Mouse (Mus musculus) heart, embryonic 11.5 days (tissue): ENCODE measurements around the gene Pard6b. TPM values are rescaled to one million over a fixed set of nuclear protein-coding genes. Genes with fewer than 3 reads are reported as not detected.

Experiments used
- ATAC-seq: fragments of 200-750 bp; cut with Nextera tagmentation; replicated peaks from 2 replicates; pipeline ENCODE4 v1.8.0; 2017; ENCODE audit warnings: moderate library complexity; ENCODE audit not compliant: insufficient number of reproducible peaks, low FRiP score, low TSS enrichment
- H3K27ac ChIP-seq: fragments of 300-500 bp; sonication (generic); 2 replicates; pipeline ENCODE4 v1.5.1; 2014; ENCODE audit warnings: mild to moderate bottlenecking, low read depth, low read length
- H3K27me3 ChIP-seq: fragments of 300-500 bp; sonication (generic); 2 replicates; pipeline ENCODE4 v1.6.1; 2014; ENCODE audit warnings: mild to moderate bottlenecking, low read length, mixed read lengths; ENCODE audit not compliant: control insufficient read depth, insufficient read depth
- H3K36me3 ChIP-seq: fragments of 300-500 bp; sonication (generic); 2 replicates; pipeline ENCODE4 v1.6.1; 2014; ENCODE audit warnings: mild to moderate bottlenecking, low read length, moderate library complexity, mixed read lengths; ENCODE audit not compliant: control insufficient read depth, insufficient read depth
- H3K4me1 ChIP-seq: fragments of 300-500 bp; sonication (generic); 2 replicates; pipeline ENCODE4 v1.6.1; 2014; ENCODE audit warnings: low read length; ENCODE audit not compliant: control insufficient read depth, insufficient read depth
- H3K4me2 ChIP-seq: fragments of 300-500 bp; sonication (generic); 2 replicates; pipeline ENCODE4 v1.6.1; 2014; ENCODE audit warnings: mild to moderate bottlenecking, moderate library complexity
- H3K4me3 ChIP-seq: fragments of 300-500 bp; sonication (generic); 2 replicates; pipeline ENCODE4 v1.5.1; 2014; ENCODE audit warnings: low read depth, low read length
- H3K9ac ChIP-seq: fragments of 300-500 bp; sonication (generic); 2 replicates; pipeline ENCODE4 v1.6.1; 2014; ENCODE audit warnings: mild to moderate bottlenecking, low read depth, low read length, moderate library complexity
- H3K9me3 ChIP-seq: fragments of 300-500 bp; sonication (generic); replicated peaks from 2 replicates; pipeline ENCODE4 v1.6.1; 2016; ENCODE audit warnings: low read length; ENCODE audit not compliant: control insufficient read depth
- WGBS: fragments of 180-500 bp; shearing (Covaris S2); extraction: QIAGEN DNeasy Blood & Tissue Kit; methylation state at CpG from one replicate; pipeline ENCODE4 v1.1.7; 2014; ENCODE audit not compliant: insufficient replicate concordance; 5-methylcytosine and 5-hydroxymethylcytosine counted together
- polyA plus RNA-seq: library from polyadenylated mRNA; unstranded; fragments of >200 nt; fragmentation: Nextera tagmentation; extraction: Ambion mirVana; gene quantifications from 2 replicates; pipeline ENCODE4 v1.2.1, GENCODE M21; 2014

The Pard6b gene
- polyA plus RNA-seq, 1 experiment from 2014 or later: 8.9 TPM

DNA sequence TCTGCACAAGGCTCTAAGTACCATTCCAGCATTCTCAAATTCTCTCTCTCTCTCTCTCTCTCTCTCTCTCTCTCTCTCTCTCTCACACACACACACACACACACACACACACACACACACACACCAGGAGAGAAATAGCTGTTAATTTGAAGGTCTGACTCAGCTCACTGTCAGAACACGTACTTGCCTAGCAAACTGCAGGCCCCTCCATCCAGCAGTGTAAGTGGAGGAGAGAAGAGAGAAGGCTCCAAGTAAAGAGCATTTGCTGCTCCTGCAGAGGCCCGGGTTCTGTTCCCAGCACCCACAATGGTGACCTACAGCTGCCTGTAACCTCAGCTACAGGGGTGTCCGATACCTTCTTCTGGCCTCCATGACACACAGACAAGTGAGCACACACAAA lies 37.7 kb downstream of the Pard6b start:
- Histone ChIP-seq H3K27me3 (no peaks in the 10 kb centered on the region), H3K9me3 (no peaks in the 10 kb centered on the region), H3K4me1 (peaks cover 9% of the 10 kb centered on the region), H3K4me3 (no peak overlapping the region), H3K36me3 (no peaks in the 10 kb centered on the region), H3K9ac (no peak overlapping the region), H3K27ac (no peak overlapping the region), H3K4me2 (no peak overlapping the region)
- ATAC-seq: no peak
- 72% methylated on average over 3 of the region's 3 CpGs for WGBS

DNA sequence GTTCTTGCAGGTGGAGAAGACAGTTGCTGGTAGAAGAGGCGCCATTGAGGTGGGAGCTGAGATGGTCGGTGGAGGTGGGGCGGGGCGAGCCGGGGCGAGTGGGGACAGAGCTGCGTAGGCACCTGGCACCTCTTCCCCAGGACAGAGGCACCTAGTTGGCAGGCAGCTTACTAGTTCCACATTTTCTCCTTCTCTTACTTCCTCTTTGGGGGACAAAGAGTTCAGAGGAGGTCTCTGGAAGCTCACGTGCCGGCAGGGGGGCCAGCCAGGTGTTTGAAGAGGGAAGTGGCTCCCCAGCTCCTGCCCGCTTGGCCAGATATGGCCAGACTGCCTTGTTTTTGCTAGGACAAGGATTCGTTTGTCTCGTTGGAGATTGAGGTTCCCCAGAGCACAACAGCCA lies 38.3 kb downstream of the Pard6b start:
- Histone ChIP-seq H3K9ac (no peak overlapping the region), H3K4me1 (peaks cover 12% of the 10 kb centered on the region), H3K36me3 (no peaks in the 10 kb centered on the region), H3K4me3 (no peak overlapping the region), H3K9me3 (no peaks in the 10 kb centered on the region), H3K4me2 (no peak overlapping the region), H3K27ac (no peak overlapping the region), H3K27me3 (no peaks in the 10 kb centered on the region)
- no peak for ATAC-seq
- 61% methylated on average over 12 of the region's 12 CpGs for WGBS

DNA sequence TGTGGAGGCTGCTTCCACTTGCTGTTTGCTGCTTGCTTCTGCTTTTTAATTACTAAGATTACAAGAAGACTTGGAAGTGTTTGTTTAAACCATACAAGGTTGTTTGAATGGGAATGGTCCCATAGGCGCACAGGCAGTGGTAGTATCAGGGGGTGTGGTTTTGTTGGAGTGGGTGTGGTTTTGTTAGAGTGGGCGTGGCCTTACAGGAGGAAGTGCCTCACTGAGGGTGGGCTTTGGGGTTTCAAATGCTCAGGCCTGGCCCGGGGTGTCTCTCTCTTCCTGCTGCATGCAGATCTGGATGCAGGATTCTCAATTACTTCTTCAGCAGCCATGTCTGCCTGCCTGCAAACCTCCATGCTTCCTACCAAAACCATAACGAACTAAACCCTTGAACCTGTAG lies 40.1 kb downstream of the Pard6b start:
- H3K4me2 ChIP-seq: no peak overlapping the region
- H3K36me3 ChIP-seq: no peaks in the 10 kb centered on the region
- H3K9me3 ChIP-seq: no peaks in the 10 kb centered on the region
- H3K4me3 ChIP-seq: no peak overlapping the region
- peaks cover 14% of the 10 kb centered on the region for H3K4me1 ChIP-seq
- no peak overlapping the region for H3K27ac ChIP-seq
- WGBS: 80% methylated on average over 4 of the region's 4 CpGs
- no peak for ATAC-seq
- no peak overlapping the region for H3K9ac ChIP-seq
- H3K27me3 ChIP-seq: no peaks in the 10 kb centered on the region

DNA sequence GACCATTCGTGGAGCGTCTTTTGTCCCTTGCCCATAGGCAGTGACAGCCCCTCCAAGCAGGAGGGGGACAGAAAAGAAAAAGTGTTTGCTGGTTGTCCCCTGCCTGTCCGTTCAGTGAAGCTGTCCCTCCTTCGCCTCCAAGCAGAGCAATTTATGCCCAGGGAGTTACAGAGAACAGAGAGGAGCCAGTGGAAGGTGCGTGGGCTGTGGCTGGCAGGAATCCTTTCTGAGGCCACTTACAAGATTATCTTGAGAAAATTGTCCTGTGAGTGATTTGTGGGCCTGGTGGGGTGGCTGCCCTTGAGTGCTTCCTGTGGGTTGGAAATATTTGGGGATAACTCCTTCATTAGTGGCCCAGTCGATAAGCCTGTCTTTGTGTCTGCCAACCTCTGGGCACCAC lies 42.8 kb downstream of the Pard6b start:
- Histone ChIP-seq H3K4me1 (peaks cover 20% of the 10 kb centered on the region), H3K27me3 (no peaks in the 10 kb centered on the region), H3K4me2 (no peak overlapping the region; the same call in 1 of the 2 replicates), H3K9me3 (no peaks in the 10 kb centered on the region), H3K9ac (no peak overlapping the region), H3K4me3 (no peak overlapping the region), H3K36me3 (no peaks in the 10 kb centered on the region), H3K27ac (peak overlapping the region; percentile 76)
- no peak for ATAC-seq
- WGBS: 77% methylated on average over 6 of the region's 6 CpGs

DNA sequence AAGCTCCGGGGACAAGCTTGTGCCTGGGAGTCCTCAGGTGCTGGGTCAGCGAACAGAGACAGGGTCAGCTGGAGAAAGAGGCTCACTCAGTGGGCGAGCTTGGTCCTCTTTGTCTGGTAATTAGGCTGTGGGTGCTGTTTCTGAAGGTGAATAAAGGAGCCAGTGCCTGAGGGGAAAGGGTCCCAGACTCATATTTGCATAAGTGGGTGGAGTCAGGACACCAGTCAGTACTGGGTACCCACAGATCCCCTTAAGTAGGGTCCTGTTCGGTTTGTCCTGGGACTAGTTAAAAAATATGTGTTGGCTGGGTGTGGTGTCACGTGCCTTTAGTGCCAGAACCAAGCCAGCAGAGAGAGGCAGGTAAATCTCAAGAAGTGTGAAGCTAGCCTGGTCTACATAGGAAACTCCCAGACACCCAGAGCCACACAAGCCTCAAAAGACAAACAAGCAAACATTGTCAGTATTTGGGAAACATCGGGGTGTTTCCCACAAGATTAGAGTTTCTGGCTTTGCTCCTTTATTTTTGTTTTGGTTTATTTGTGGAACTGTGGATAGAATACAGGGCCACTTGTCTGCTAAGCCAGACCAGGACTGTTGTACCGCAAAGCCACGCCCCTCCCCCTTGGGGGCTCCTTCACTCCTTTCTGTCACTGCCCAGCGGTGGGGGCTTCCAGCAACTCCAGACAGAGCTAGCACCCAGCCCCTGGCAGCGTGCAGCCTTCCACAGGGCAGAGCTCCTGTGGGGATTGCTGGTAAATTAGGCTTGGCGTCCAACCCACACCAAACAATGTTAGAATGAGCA lies 44.7 kb downstream of the Pard6b start:
- H3K4me3 ChIP-seq: no peak overlapping the region
- whole genome bisulfite sequencing: 30% methylated on average over 11 of the region's 11 CpGs
- H3K9ac ChIP-seq: no peak overlapping the region
- peak overlapping the region; percentile 76 for H3K27ac ChIP-seq
- 0 out of 2 replicates have a peak overlapping the region, but pooled peaks have one; percentile 18 for H3K4me2 ChIP-seq
- no peaks in the 10 kb centered on the region for H3K9me3 ChIP-seq
- H3K27me3 ChIP-seq: no peaks in the 10 kb centered on the region
- H3K4me1 ChIP-seq: peaks cover 29% of the 10 kb centered on the region
- no peaks in the 10 kb centered on the region for H3K36me3 ChIP-seq
- ATAC-seq: no peak

DNA sequence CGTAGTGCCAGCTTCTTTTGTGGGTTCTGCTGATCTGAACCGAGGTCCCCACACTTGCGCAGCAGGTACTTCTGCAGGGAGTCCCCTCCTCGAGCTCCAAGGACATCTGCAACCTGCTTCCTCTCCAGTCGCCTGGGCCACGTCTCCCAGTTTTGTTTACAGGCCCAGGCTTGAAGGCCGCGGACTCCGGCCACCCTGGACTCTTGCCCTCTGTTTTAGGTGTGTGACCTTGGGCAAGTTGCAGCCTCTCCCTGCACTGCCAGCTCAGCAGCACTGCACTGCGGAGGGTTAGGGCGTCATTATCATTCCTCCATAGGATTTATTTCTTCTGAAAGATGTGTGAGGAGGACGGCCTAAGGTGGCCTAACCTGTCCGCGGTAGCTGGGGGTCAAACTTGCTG lies 47.0 kb downstream of the Pard6b start:
- Histone ChIP-seq H3K4me1 (peaks cover 29% of the 10 kb centered on the region), H3K27me3 (no peaks in the 10 kb centered on the region), H3K9ac (no peak overlapping the region), H3K36me3 (no peaks in the 10 kb centered on the region), H3K9me3 (no peaks in the 10 kb centered on the region), H3K27ac (peak overlapping the region; percentile 42; the same call in 1 of the 2 replicates), H3K4me2 (no peak overlapping the region; the same call in 1 of the 2 replicates), H3K4me3 (no peak overlapping the region)
- WGBS: 83% methylated on average over 14 of the region's 14 CpGs
- no peak for ATAC-seq

DNA sequence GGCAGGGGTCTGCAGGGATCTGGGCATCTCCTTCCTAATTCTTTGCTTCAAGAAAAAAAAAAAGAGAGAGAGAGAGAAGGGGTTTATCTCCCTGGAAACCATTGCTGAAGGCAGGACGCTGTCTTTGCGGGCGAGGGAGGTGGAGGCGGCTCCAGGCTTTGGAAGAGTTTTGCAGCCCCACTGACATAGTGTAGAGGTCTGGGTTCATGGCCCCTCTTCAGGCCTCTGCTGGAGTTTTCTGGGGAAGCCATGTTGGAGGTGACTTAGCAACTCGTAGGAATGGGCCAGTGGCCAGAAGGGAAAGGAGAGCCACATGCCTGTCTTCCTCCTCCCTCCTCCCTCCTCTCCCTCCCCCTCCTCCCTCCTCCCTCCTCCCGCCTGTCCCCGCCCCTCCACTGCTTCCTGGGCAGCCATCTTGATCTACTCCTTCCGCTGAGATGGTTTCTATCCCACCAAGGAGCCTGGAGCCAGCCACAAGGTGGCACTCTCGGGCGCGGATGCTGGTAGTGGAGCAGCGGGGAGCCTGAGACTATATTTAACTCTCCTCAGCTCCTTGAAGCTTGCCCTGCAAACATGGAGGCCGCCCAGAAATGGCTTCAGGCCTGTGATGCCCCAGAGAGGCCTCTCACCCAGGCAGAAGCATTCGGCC lies 47.5 kb downstream of the Pard6b start:
- WGBS: 31% methylated on average over 12 of the region's 14 CpGs
- peak overlapping the region; percentile 42; the same call in 1 of the 2 replicates for H3K27ac ChIP-seq
- H3K27me3 ChIP-seq: no peaks in the 10 kb centered on the region
- no peak overlapping the region for H3K4me3 ChIP-seq
- peak; percentile 76 for ATAC-seq
- peak overlapping the region; percentile 46; the same call in 1 of the 2 replicates for H3K9ac ChIP-seq
- 0 out of 2 replicates have a peak overlapping the region, but pooled peaks have one; percentile 11 for H3K4me2 ChIP-seq
- H3K4me1 ChIP-seq: peaks cover 29% of the 10 kb centered on the region
- no peaks in the 10 kb centered on the region for H3K9me3 ChIP-seq
- H3K36me3 ChIP-seq: no peaks in the 10 kb centered on the region

DNA sequence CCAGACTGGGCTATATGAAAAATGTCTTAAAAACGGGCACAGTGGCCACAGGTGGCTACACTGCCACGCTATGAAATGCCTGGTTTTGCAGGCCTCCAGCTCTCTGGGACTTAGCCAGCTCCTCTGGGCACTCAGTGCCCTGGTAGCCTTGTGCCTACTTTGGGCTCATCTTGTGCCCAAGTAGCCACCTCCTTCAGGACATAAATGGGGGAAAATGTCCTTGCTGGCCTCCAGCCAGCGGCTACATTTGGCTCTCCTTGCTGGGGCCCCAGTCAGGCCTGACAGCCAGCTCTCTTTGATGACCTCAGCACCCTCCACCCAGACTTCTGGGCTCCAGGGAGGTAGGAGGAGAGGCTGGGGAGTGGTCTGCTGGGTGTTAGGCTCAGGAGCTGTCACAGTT lies 49.2 kb downstream of the Pard6b start:
- Histone ChIP-seq H3K27me3 (no peaks in the 10 kb centered on the region), H3K9ac (no peak overlapping the region), H3K36me3 (no peaks in the 10 kb centered on the region), H3K27ac (no peak overlapping the region; the same call in 1 of the 2 replicates), H3K4me2 (no peak overlapping the region), H3K4me3 (no peak overlapping the region), H3K4me1 (peaks cover 16% of the 10 kb centered on the region), H3K9me3 (no peaks in the 10 kb centered on the region)
- ATAC-seq: no peak
- WGBS: 62% methylated on average over 3 of the region's 3 CpGs
